14 mouse cellular contexts compared by ENCODE assay signal in the genomic region with DNA sequence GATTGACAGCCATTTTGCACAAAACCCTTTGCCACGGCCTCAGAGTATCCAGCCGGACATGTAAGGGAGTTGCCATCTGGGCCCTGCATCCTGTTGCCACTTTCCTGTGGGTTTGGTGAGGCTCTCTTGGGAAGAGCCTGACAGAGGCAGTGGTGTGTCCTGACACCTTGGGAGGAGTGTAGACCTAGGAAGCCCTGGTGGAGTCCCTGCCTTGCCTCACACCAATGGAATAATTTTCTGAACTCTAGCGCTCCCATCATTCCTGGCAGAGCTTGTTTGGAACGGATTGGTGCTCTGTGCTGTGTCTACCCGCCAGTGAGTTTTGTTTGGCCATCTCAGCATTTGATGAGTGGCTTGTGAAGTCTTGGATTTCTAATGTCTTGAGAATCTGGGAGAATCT. TPM values are rescaled to one million over a fixed set of nuclear protein-coding genes. Genes with fewer than 3 reads are reported as not detected.
DNase-seq lines count a peak whose midpoint lies in the region; ATAC-seq and TF ChIP-seq lines count a peak whose summit lies in the region.
"Had no signal": no experiment of that assay in that cellular context is flagged by ENCODE, and none has a peak within 500 bp of the region (broad histone marks: within the 10 kb centered on the region; RNA-seq: fewer than 3 reads in every experiment).

No protein-coding gene starts in this region.

- H3K4me2 ChIP-seq in heart, embryonic 12.5 days = 0 out of 2 replicates have a peak overlapping the region, but pooled peaks have one; percentile 40
- peak overlapping the region; percentile 47; the same call in 1 of the 2 replicates for H3K4me2 ChIP-seq in lung, embryonic 14.5 days
- H3K4me2 ChIP-seq in embryonic facial prominence, embryonic 14.5 days (ENCODE audit: low read depth, low read length) = no peak overlapping the region
- H3K4me2 ChIP-seq: hindbrain, embryonic 12.5 days had no signal

- 63% methylated on average over 5 of the region's 5 CpGs for WGBS in heart, embryonic 12.5 days
- WGBS in lung, embryonic 14.5 days = 42% methylated on average over 5 of the region's 5 CpGs
- 64% methylated on average over 5 of the region's 5 CpGs for WGBS in embryonic facial prominence, embryonic 14.5 days
- WGBS in small intestine, adult 2 months = 74% methylated on average over 5 of the region's 5 CpGs

- H3K9ac ChIP-seq in heart, embryonic 12.5 days = no peak overlapping the region
- H3K9ac ChIP-seq in lung, embryonic 14.5 days = no peak overlapping the region
- no peak overlapping the region for H3K9ac ChIP-seq in embryonic facial prominence, embryonic 14.5 days (ENCODE audit: low read depth, low read length)
- H3K9ac ChIP-seq: hindbrain, embryonic 12.5 days had no signal

- no peak overlapping the region for H3K4me3 ChIP-seq in heart, embryonic 12.5 days
- no peak overlapping the region for H3K4me3 ChIP-seq in lung, embryonic 14.5 days (ENCODE audit: low read depth, low read length)
- H3K4me3 ChIP-seq in embryonic facial prominence, embryonic 14.5 days (ENCODE audit: low read depth, low read length) = no peak overlapping the region
- no peak overlapping the region for H3K4me3 ChIP-seq in small intestine, adult 2 months (ENCODE audit: low read depth, low read length)
- H3K4me3 ChIP-seq: hindbrain, embryonic 12.5 days had no signal

- TF ChIP-seq CTCF in lung, embryonic 14.5 days (IDR thresholded peaks at IDR 0.05; ENCODE audit: low read depth) = no peak
- no peak for TF ChIP-seq CTCF in small intestine, adult 2 months (IDR thresholded peaks at IDR 0.05; ENCODE audit: extremely low read depth, insufficient read length, insufficient replicate concordance, low read depth, low read length)

- H3K36me3 ChIP-seq in heart, embryonic 12.5 days = peaks cover 3% of the 10 kb centered on the region; the same call in 1 of the 2 replicates
- no peaks in the 10 kb centered on the region for H3K36me3 ChIP-seq in lung, embryonic 14.5 days (ENCODE audit: insufficient read depth)
- no peaks in the 10 kb centered on the region; the same call in 1 of the 2 replicates for H3K36me3 ChIP-seq in embryonic facial prominence, embryonic 14.5 days (ENCODE audit: control insufficient read depth, insufficient read depth, low read length)
- no peaks in the 10 kb centered on the region for H3K36me3 ChIP-seq in small intestine, adult 2 months (ENCODE audit: control insufficient read depth, insufficient read depth, low read length)
- H3K36me3 ChIP-seq: hindbrain, embryonic 12.5 days had no signal

- ATAC-seq in heart, embryonic 12.5 days (ENCODE audit: insufficient number of reproducible peaks, low FRiP score) = no peak
- ATAC-seq in lung, embryonic 14.5 days (ENCODE audit: insufficient read depth) = no peak
- ATAC-seq in embryonic facial prominence, embryonic 14.5 days (ENCODE audit: low read depth) = no peak
- ATAC-seq: forebrain, embryonic 16.5 days had no signal

- no peaks in the 10 kb centered on the region for H3K9me3 ChIP-seq in heart, embryonic 12.5 days (replicated peaks)
- H3K9me3 ChIP-seq in lung, embryonic 14.5 days (ENCODE audit: low read depth, low read length) = no peaks in the 10 kb centered on the region
- no peaks in the 10 kb centered on the region for H3K9me3 ChIP-seq in embryonic facial prominence, embryonic 14.5 days (ENCODE audit: control insufficient read depth, low read length)
- H3K9me3 ChIP-seq: hindbrain, embryonic 12.5 days had no signal

- no peak for TF ChIP-seq POLR2A in small intestine, adult 2 months (IDR thresholded peaks at IDR 0.05; ENCODE audit: low read depth, low read length)

- peaks cover 4% of the 10 kb centered on the region; the same call in 1 of the 2 replicates for H3K27me3 ChIP-seq in heart, embryonic 12.5 days (replicated peaks)
- no peaks in the 10 kb centered on the region for H3K27me3 ChIP-seq in lung, embryonic 14.5 days (ENCODE audit: insufficient read depth, low read length)
- H3K27me3 ChIP-seq in embryonic facial prominence, embryonic 14.5 days (replicated peaks; ENCODE audit: control insufficient read depth, insufficient read depth, low read length) = no peaks in the 10 kb centered on the region
- H3K27me3 ChIP-seq in small intestine, adult 2 months (ENCODE audit: control insufficient read depth, insufficient read depth, low read length) = no peaks in the 10 kb centered on the region

- no peak for DNase-seq in heart, adult 9 months (ENCODE audit: low spot score in 2 of 2)
- peak; percentile 46 for DNase-seq in lung, embryonic 14.5 days
- no peak for DNase-seq in lung, adult 18-20 months
- no peak for DNase-seq in embryonic facial prominence, embryonic 14.5 days (ENCODE audit: low spot score)
- DNase-seq in adrenal gland, postnatal 36 days = no peak
- no peak for DNase-seq in spleen, postnatal 36 days (ENCODE audit: low spot score in 2 of 2)
- DNase-seq: cerebellum, adult 8-10 months; gastrocnemius, postnatal 36 days; kidney, adult 9 months; thymus, postnatal 14 days had no signal

- H3K27ac ChIP-seq in heart, embryonic 12.5 days (ENCODE audit: poor library complexity, severe bottlenecking) = peak overlapping the region; percentile 41
- peak overlapping the region; percentile 78 for H3K27ac ChIP-seq in lung, embryonic 14.5 days (ENCODE audit: low read depth)
- H3K27ac ChIP-seq in embryonic facial prominence, embryonic 14.5 days (replicated peaks; ENCODE audit: low read depth, low read length) = peak overlapping the region; percentile 62; the same call in 1 of the 2 replicates
- 0 out of 2 replicates have a peak overlapping the region, but pooled peaks have one; percentile 41 for H3K27ac ChIP-seq in small intestine, adult 2 months (ENCODE audit: insufficient read depth, low read depth, low read length)
- H3K27ac ChIP-seq: hindbrain, embryonic 12.5 days had no signal

- H3K4me1 ChIP-seq in heart, embryonic 12.5 days (replicated peaks) = peaks cover 15% of the 10 kb centered on the region; the same call in 1 of the 2 replicates
- H3K4me1 ChIP-seq in lung, embryonic 14.5 days (ENCODE audit: insufficient read depth) = peaks cover 33% of the 10 kb centered on the region
- H3K4me1 ChIP-seq in embryonic facial prominence, embryonic 14.5 days (ENCODE audit: control insufficient read depth, insufficient read depth, low read length) = peaks cover 36% of the 10 kb centered on the region
- no peaks in the 10 kb centered on the region for H3K4me1 ChIP-seq in small intestine, adult 2 months (ENCODE audit: control insufficient read depth, insufficient read depth, insufficient read length, low read length)

RNA-seq across cellular contexts. Expression of a gene that starts 19.5 kb away (rescaled TPM):
- polyA plus RNA-seq in heart, embryonic 12.5 days (2016; fragmentation: Nextera tagmentation; extraction: Ambion mirVana) = 7.4 and 7.5 TPM in 2 replicates
- polyA plus RNA-seq in lung, embryonic 14.5 days (2014; fragmentation: Nextera tagmentation; extraction: Ambion mirVana) = 9.5 and 10.9 TPM in 2 replicates
- polyA plus RNA-seq in embryonic facial prominence, embryonic 14.5 days (2014; fragmentation: Nextera tagmentation; extraction: Ambion mirVana) = 24.6 and 25.7 TPM in 2 replicates
- polyA plus RNA-seq in small intestine, adult 2 months (2012; rRNA removed) = 2.6 and 3.5 TPM in 2 replicates
- total RNA-seq in adrenal gland, postnatal 36 days (2021) = 10 to 100 TPM in 1 of 2 experiments, 1 to 10 TPM in 1; 6.4 to 13.1 TPM
